Mouse (Mus musculus): ENCODE data around the gene Afg1l.

The Afg1l gene

DNA sequence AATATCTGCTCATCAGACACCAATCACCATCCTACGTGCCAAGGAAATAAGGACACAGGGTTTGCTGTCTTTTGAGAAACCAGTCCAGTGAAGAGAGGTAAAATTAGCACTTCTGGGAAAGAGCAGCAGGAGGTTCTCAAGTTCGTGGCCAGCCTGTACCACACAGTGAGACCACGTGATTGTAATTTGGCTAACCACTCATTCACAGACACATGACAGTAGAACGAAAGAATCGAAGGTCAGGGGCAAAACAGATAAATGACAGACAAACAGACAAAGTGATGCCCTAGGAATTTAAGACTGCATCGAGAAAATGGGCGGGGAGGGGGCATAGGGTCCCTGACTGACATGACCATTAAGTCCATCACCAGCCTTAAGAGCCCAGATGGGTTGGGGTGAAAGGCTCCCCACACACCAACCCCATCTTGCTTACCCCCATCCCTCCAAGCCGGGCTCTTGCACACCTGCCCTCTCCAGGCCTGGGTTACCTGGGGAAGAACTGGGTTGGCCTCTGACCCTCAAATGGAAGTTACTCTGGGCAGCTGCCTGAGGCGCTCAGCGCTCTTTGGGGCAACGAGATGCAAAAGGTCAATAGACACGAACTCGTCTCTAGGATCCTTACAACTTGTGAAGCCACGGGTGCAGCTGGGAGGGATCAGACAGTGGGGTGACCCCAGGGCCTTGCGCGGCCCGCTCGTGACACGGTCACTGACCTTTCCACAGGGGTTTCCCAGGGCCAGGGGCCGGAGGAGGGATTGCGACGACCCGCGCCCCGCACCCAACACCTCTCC lies 620 bp downstream of the Afg1l start:
- in situ Hi-C loops (cut with MboI, MseI) = loop anchor here (25.0 kb wide), 1 partner anchor 665 kb away; the partner anchor contains the start of genes Cep57l1 and Sesn1

DNA sequence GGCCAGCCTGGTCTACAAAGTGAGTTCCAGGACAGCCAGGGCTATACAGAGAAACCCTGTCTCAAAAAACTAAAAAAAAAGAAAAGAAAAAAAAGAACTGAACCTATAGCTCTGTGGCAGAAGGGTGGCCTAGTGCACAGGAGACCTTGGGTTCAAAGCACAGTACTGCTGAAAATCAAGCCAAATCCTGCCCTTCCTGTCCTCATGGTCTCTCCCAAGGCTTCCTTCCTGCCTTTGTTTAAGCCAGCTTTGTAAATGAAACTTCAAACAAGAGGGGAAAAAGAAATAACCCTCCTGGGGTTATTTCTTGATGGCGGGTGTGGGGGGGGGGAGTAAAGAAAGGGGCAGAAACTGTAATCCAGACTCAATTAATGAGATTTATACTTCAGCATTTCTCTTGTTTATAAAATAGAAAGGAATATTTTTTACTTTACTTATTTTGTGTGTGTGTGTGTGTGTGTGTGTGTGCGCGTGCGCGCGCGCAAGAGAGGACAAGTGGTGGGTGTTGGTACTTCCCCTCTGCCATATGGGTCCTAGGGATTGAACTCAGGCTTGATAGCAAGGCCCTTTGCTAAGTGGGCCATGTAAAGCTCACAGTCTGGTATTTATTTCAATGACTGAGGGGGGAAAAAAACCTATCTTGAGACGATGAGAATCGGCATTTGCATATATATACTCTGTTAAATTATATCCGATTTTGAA lies 1.4 kb downstream of the Afg1l start:
- in situ Hi-C loops (cut with MboI, MseI) = loop anchor here (25.0 kb wide), 1 partner anchor 665 kb away; the partner anchor contains the start of genes Cep57l1 and Sesn1

DNA sequence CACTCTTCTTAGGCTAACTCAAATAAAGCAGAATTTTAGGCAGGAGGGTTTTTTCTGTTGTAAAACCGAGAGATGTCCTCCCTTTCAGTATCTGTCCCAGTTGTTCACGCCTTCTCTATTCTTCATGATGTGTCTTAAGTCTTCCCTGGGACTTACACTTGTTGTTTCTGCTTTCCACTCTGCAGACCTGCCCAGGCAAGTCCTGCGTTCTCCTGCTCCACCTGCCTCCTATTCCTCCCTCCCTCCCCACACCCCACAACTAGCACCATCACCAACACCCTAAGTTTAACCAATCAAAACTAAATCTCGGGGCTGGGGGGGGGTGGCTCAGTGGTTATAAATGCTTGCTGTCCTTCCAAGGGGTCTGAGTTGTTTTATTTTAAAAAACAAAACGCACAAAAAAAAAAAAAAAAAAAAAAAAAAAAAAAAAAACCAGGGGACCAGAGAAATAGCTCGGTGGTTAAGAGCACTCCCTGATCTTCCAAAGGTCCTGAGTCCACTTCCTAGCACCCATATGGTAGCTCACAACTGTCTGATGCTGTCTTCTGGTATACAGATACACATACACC lies 3.3 kb downstream of the Afg1l start:
- in situ Hi-C loops (cut with MboI, MseI) = loop anchor here (25.0 kb wide), 1 partner anchor 663 kb away; the partner anchor contains the start of genes Cep57l1 and Sesn1

DNA sequence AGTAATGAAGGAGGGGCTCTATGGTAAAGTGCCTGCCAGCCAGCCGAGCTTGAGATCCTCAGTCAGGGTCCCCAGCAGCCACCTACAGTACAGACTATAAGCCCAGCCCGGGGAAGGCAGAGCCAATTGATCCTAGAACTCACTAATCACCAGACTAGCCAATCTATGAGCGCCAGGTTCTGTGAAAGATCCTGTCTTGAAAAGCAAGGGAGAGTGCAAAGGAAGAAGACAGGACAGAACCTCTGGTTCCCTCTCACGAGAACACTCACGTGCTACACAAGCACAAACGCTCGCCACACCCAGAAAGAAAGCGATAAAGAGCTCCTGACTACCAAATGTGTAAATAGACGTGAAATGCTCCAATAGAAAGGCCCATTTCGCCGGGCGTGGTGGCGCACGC lies 13.6 kb downstream of the Afg1l start:
- in situ Hi-C loops (cut with MboI, MseI) = no loop called here

DNA sequence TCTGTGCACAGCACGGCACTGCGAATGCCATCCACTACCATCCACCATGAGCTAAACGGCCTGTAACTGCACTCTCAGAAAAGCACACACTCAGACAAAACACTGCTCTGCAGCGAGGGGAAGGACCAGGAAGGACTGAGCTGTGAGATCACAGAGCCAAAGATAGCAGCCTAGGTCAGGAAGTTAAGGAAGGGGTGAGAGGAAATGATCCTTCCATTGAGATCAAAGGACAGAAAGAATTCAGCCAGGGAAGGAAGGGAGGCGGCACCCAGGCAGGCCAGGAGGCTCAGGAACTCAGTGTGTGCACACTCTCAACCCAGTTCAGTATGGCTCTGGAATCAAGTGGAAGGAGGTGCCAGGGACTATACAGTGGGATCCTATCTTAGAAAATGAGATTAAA lies 14.1 kb downstream of the Afg1l start:
- in situ Hi-C loops (cut with MboI, MseI) = no loop called here

DNA sequence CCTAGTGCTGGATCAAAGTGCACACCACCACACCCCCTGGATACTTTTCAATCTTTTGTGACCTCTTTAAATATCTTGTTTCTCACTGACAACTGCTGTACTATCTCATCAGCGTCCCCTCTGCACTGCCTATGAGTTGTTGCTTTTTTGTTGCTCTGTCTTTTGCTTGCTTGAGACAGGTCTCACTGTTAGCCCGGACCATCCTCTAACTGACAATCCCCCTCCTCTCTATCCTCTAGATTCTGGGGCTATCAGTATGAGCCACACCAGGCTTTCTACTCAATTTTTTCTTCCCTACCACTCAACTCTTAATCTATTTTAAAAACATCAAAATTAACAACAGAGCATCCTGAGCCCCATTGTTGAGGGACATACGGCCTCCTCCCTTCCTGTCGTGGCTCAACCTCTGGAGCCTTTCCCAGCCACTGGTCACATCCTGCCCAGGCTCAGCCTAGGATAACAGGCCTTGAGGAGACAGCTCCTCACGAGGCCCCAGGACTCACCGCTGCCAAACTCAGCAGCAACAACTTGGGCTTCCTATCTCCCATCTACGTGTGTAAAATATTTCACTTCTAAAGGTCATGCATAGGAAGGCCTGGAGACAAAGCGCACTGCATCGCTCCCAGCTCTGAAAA lies 20.7 kb downstream of the Afg1l start:
- in situ Hi-C loops (cut with MboI, MseI) = no loop called here

DNA sequence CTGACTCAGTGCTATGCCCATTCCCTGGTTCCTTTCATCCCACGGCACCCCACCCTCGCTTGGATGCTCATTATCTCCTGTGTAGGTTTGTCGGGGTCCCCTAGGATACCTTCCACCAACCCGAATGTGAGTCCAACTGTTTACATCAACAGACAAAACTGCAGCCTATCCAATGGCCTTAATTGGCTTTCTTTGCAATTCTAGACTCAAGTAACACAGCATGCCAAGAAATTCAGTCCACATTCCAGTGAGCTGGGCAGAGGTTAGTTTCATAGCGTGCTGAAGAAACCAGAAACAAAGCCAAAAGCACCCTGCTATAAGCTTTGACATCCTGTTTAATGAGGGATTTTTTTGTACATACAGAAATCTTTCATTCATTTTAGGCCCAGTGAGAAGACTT lies 22.4 kb downstream of the Afg1l start:
- in situ Hi-C loops (cut with MboI, MseI) = no loop called here

DNA sequence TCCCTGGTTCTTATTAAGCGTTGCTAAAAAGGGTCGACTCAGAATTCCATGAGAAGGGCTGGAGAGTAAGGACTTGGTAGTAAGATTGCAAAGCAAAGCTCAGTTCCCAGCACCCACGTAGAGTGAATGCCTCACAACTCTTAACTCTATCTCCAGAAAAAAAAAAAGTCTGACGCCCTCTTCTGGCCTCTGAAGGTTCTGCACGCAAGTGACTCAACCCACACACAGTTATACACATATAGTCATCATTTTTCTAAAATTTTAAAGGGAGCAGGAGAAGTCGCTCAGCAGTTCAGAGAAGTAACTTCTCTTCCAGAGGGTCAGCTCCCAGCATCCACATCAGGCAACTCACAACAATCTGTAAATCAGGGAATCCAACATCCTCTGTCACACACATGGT lies 23.7 kb downstream of the Afg1l start:
- in situ Hi-C loops (cut with MboI, MseI) = no loop called here

DNA sequence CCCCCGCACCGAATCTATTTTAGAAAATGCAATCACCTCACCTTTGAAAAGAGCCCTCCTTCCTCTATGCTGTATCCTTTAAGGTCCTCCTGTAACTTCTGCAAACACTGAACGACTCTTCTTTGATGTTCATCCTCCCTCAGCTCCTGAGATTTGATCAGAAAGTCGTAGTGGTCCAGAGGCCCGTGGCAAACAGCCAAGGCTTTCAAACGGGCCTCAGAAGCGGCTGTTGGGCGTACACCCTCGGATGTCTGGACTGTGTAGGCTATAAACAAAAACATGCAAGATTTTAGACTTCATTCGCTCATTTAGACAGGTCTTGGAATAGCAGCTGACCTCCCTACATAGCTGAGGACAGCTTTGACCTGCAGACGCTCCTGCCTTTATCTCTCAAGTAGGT lies 24.1 kb downstream of the Afg1l start:
- in situ Hi-C loops (cut with MboI, MseI) = no loop called here

DNA sequence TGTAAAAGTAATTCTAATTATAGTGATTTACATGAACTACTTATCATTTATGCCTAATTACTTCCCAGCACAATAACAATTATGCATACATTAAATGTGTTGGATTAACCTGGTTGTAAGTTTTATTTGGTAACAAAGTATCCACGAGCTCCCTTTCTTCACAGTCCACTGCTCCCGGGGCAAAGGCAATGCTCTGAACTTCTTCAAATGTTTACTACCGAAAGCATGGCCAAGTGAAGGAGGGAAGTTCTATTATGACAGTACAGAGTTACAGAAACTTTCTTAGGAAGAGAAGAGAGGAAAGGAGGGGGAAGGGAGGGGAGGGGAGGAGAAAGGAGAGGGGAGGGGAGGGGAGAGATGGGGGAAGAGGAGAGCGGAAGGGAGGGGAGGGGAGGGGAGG lies 28.7 kb downstream of the Afg1l start:
- in situ Hi-C loops (cut with MboI, MseI) = no loop called here

DNA sequence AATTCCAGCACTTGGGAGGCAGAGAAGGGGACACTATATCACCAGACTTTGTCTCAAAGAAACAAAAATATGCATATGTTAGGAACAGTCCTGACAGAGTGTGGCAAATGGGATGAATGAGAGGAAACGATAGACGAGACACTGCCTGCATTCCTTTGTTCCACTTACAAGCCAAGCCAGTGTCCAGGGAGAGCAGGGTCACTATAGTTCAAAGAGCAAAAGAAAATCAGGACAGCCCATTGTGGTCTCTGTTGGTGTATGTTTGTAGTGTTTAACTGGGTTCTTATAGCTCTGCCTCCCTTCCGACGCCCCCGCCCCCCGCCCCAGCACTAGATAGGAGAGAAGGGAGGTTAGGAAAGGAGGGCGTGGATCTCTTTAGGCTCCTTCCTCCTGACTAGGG lies 30.0 kb downstream of the Afg1l start:
- in situ Hi-C loops (cut with MboI, MseI) = no loop called here

DNA sequence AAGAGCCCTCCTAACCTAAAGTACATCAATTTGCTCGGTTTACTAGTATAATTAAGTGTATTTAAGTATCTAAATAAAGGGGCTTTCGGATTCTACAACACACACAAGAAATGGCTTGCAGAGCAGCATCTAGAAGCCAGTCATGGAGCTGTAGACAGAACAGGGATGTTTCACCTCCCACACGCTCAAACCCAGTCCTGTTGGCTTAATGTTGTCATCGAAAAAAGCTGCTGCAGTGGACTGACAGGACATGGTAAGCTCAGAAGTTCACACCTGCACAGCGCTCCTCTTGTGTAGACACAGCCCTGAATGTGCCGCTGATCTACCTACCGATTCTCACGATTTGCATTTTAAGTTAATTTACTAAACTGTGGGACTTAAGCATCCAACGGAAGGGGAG lies 32.2 kb downstream of the Afg1l start:
- in situ Hi-C loops (cut with MboI, MseI) = no loop called here

DNA sequence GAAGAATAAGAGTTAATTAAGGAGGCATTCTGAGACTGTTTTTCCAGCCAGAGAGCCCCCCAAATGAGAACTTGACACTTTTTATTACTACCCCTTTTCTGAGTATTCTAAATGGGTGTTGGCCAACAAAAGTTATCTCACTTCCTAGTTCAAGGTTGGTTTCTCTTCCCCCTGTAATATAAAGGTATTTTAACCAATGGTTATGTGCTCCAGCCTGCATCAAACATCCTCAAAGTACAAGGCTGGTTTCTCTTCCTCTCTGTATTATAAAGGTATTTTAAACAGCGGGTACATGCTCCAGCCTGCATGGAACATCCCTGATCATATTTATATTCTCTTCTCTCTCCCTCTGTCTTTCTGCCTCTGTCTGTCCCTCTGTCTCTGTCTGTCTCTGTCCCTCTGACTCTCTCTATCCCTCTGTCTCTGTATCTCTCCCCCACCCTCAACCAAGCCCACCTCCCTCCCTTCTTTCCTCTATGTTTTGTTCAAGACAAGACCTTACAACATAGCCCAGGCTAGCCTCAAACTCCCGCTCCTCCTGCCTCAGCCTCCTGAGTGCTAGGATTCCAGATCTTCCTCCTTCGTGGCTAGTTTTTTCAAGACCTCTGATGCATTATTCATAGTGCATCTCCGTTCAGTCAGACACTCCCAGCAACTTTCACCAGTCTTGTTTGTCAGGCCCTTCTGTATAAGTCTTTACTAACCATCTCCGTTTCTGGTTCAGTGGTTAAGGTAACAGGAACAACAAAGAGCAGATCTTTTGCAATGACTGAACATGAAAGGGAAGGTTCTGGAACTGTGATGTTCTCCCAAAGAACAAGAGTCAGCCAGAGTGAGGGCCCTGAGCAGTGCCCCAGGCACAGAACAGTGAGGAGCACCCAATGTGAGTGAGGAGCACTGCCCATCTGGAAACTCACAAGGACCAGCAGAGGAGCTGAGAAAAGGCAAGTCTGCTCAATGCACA lies 41.2 kb downstream of the Afg1l start:
- in situ Hi-C loops (cut with MboI, MseI) = no loop called here

DNA sequence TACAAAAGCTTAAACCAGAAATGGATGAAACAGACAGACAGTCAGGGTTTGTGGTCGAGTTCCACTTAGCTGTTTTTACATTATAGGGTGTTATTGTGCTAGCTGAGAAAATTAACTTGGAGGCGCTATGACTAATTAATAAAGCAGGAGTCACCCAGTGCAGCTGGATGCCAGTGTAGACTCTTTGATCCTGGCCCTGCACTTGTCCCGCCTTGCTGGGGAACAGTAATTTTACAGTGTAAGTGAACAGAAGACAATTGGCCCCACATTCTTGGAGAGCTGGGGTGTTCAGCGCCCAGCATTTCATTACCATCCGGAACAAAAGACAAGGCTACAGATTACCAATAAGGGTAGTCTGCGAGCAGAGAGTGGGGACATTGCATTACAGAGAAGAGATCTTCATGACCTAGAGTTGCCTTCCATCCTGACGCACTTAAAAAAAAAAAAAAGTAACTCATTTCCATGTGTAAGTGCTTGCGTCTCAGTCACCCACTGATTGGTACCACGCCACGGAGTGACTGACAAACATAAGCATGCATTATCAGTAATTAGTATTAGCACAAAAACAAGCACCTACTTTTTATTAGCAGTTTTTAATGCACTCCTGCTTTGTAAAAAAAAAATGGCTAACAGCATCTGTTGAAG lies 60.7 kb downstream of the Afg1l start:
- in situ Hi-C loops (cut with MboI, MseI) = no loop called here

DNA sequence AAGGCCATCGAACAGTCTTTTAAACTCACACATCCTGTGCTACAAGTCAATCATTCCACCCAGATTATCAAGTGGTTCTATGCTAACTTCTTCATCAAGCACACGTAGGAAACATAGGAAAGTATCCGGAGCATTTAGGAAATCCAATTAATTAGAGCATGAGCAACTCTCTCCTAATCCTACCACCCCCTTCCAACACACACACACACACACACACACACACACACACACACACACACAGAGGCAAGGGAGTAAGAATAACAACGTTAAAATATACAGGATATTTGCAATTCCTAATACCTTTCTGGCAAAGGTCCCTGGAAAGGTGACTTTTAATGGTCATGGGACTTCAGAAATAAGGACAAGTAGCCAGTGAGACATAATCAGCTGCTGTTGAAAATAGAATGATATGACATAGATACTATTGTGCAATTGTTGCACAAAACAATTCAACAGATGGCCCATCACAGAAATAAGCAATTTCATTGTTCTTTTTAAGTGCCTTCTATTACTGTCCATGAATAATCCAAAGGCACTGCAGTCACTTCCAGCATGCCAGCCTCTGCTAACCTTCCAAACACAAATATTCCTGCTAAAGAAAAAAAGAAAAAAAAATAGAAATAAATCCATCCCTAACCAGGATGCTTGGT lies 62.4 kb downstream of the Afg1l start:
- in situ Hi-C loops (cut with MboI, MseI) = no loop called here

DNA sequence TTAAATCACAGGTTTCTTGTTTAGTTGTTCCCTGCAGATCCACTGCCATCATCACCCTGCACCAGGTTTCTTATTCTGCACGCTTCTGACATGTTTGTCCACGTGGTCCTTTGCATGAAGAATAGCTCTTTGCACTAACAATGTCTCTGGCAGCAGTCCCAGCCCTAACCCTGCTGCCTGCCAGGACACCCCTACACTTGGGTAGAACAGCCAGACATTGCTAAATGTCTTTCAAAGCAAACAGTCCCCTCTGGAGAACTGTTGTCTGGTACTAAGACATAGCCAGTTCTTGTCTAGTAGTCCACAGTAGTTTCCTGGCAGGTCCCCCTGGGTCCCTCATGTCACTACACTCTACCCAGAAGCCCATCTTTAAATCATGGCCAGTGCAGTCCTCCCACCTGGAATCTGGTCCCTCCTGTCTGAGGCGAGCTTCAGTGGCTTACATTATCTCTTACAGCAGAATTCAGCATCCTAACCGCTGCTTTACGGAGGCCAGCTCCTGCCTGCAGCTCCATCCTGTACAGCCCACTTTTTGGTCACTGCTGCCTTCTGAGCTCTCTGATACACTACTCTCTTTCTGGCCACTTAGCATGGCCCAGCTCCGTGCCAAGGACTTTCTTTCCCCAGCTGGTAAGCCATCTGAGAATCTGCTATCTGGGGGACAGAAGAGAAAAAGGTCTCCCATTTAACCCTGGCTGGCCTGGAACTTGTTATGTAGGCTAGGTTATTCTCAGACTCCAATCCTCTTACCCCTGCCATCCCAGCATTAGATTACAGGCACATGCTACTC lies 67.4 kb downstream of the Afg1l start:
- in situ Hi-C loops (cut with MboI, MseI) = no loop called here

DNA sequence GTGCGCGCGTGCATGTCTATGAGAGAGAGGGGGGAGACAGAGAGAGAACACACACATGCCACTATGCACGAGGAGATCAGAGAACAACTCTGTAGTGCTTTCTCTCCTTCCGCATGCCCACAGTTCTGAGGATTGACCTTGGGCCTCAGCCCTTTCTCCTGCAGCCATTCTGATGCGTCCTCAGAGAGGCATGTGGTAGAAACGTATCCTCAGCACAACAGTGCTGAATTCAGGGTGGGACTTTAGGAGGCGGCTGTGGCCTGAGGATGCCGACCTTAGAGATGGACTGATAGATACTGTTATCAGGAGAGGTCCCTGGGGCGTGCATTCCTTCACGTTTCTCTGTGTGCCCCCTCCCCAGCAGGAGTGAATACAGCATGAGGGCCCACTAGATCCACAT lies 87.9 kb downstream of the Afg1l start:
- in situ Hi-C loops (cut with MboI, MseI) = no loop called here

DNA sequence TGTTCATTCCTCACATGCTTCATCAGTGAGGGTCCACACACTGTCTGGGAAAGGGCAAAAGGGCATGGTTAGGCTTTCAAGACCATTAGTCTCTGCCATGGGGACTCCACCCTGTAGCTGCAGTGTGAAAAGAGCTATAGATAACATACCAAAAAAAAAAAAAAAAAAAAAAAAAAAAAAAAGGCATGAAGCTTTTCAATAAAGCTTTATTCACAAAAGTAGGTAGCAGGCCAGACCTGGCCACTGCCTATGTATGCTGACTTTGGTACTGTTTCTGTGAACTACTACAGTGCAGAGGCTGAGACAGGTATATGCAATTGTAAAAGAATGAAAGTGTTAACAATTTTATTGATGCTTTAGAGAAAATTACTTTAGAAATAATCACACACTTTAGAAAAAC lies 90.2 kb downstream of the Afg1l start:
- in situ Hi-C loops (cut with MboI, MseI) = no loop called here

DNA sequence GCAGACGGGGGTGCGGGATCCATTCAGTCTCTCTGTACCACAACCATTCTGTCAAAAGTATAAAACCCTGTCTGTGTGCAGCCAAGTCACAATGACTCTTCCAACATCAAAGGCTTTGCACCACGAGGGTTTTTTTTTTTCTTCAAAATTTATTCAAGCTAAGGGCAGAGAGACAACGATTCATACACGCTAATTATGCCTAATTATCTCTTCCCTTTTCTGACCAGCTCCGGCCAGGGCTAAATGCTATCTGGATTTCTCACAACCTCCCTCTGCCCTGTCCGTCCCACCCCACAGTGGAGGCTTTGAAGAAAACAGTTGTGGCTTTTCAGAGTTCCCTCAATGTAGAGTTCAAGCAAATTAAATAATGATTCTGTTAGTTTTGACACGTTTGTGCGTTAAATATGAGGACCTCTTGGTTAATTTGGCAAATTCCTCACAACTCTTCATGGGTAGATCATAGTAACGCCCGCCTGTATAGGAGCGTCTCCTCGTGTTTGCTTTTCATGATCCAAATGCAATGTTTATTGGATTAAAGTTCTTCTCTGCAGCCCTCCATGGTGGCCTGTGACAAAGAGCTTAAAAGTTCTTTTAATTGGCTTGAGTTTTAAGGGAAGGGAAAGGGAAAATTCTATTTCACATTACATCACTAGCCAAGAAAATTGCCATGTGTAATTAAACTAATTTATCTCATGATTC lies 93.3 kb downstream of the Afg1l start:
- in situ Hi-C loops (cut with MboI, MseI) = no loop called here

All from T-helper 2 cell (primary cell).